Mouse (Mus musculus) cerebellum, adult 8-10 months (tissue): ENCODE results near the gene Aqp12.

Experiments
- DNase-seq: peaks from one replicate; pipeline ENCODE4 v3.0.0; 2022

Aqp12 gene

DNA sequence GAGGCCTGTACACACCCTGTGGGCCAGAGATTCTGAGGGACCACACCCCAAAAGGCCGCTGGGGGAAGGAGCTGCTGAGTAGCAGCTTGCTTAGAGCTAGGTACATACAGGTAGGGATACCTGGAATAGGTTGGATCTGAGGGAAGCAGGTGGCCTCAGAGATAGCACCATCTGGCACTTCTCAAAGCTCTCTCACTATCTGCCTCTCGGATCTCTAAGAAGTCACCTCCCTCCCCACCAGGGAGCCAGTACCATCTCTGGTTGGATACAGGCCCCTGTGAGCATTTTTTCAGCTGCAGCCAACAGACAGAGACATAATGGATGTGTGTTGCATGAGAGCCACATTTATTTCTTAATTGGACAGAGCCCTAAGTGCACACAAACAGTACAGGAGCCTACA is 9.0 kb downstream of the Aqp12 start:
- peak; percentile 34 for DNase-seq

- DNase-seq, result peak; percentile 50
These were observed 12.6 kb downstream of the Aqp12 start for GRCm38 (mm10) chr1:93018716-93019115.

DNA sequence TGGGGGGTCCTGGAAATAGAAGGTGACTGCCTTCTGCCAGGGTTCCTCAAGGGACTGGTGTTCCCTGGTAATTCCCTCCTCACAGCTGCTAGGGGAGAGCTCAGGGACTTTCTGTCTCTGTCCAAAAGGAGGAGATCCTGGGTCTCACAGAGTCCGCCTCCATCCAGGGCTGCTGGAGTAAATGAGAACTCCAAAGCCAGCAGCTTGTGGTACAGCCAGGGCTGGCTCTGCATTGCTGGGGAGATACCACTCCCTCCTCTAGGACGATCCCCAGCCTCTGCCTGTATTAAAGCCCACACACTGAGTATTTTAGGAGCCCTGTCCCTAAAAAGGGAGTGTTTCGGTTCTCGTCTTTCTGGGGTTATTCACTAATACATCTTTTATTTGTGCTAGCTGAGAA is 14.5 kb downstream of the Aqp12 start:
- no peak for DNase-seq

GRCm38 (mm10) chr1:93026600-93026999 is 20.5 kb downstream of the Aqp12 start:
- DNase-seq, result no peak

DNA sequence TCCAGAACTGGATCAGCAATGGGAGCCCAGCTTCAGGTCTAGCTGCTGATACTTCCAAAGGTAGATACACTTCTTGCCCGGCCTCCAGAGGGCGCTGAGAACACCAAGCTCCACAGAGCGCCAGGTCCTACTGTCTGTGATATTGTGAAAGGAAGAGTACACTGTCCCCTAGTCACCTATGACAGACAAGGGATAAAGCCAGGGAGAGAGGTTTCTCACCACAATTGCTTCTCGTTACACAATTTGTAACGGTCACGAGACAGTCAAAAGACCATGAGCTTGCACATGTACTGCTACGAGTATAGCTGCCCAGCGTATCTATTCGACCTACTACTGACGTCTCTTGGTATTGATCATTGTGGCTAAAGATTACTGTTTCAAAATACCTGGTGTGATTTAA is 23.3 kb downstream of the Aqp12 start:
- no peak for DNase-seq

GRCm38 (mm10) chr1:93030060-93030459 is 23.9 kb downstream of the Aqp12 start:
- DNase-seq, result no peak

DNA sequence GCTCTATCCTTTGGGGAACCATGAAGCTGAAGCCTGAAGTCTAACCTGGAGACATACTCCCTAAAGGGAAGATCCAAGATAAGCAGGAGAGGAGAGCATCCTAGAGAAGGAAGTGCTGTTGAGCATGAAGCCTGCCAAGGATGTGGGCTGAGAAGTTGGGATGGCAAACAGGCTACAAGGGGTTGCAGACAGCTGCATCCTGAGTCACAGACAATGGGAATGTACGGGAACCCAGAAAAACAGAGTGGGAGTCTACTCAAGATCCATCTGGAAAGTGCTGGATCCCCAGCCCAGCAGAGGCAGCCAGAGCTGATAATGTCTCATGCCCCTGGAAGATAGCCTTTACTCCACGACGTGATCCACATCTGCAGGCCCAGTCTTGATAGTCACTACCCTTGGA is 25.1 kb downstream of the Aqp12 start:
- no peak for DNase-seq

- DNase-seq, result no peak
These were observed 27.9 kb downstream of the Aqp12 start for GRCm38 (mm10) chr1:93033989-93034388.

DNA sequence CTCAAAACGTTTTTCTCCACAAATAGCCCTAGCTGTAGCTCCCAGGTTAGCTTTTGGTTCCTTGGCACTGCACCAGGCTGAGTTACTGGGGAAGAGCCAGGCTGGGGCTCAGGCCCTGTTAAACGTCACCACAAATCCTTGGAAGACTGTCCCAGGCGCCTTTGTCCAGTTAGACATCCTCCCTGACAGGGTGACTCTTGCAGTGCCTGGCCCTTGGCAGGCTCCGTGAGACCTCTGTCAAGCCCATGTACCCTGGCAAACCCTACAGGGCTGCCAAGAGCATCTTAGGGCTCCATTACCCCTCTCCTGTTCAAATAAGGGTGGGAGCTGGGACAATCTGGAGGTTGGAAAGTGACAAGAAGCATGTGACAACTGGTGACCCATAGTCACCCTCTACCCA is 29.8 kb downstream of the Aqp12 start:
- DNase-seq, result no peak

DNA sequence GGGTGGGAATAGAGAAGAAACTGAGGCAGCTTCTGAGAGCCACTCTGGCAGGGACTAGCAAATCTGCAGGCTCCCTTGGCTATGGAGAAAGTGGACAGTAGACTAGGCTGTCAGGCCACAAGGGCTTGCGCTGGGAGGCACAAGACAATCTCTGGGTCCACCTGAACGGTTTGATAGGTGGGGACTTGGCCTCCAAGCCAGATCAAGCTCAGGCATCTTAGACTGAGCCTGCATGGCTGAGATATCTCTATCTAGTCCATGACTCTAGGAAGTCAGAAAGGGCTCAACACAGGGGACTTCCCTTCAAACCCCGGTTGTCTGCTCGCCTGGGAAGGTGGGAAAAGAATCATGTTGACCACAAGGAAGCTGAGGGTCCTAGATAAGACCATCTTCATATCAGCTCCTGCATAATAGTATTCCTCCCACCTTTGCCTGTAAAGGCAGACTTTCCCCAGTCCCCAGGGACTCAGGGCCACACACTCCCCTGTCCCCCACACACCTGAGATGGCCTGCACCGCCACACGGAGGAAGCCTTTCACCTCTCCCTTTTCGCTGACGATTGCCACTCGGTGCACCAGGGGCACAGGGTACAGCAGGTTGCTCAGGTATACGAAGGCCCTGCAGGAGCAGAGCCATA is 40.1 kb downstream of the Aqp12 start:
- DNase-seq, result no peak

DNA sequence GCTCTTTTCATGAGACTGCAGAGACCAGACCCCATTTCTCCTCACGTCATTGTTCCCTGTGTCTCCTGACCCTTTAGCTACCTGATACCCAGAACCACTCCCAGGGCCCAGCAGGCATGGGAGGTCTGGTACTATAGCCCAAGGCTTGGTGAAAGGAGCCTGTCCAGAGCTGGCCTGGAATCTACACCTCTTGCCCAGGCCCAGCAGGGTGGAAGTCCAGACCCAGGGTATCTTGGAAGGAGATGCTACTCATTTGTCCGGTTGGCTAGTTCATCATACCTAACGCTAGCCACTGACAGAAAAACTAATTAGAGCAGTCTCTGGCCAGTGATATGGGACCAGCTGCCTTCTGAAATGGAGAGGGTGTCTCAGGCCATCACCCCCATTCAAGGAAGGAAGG is 43.9 kb downstream of the Aqp12 start:
- DNase-seq, result peak; percentile 59

GRCm38 (mm10) chr1:93051124-93051833 is 45.1 kb downstream of the Aqp12 start:
- no peak for DNase-seq
